Mouse (Mus musculus) CH12.LX (cell line): Measurements from ENCODE around the gene Rab28.

Experiments used
- CHD1 ChIP-seq: IDR thresholded peaks from 2 replicates; pipeline ENCODE4 v1.6.1; 2012; ENCODE audit warnings: low read depth, low read length, improper control_type of control experiment, inconsistent platforms
- CTCF ChIP-seq, 2 experiments: IDR thresholded peaks in 1 of 2; conservative IDR thresholded peaks in 1 of 2; 2 replicates each; pipeline ENCODE4 v1.5.1; 2011 to 2012; ENCODE audit warnings: low read depth in 2 of 2, low read length in 2 of 2, improper control_type of control experiment in 1 of 2, inconsistent platforms in 1 of 2, mild to moderate bottlenecking in 1 of 2, moderate library complexity in 1 of 2
- EP300 ChIP-seq: IDR thresholded peaks from 2 replicates; pipeline ENCODE4 v1.6.1; 2011; ENCODE audit warnings: low read length, improper control_type of control experiment
- HCFC1 ChIP-seq: IDR thresholded peaks from 2 replicates; pipeline ENCODE4 v1.6.1; 2012; ENCODE audit warnings: low read depth, mild to moderate bottlenecking, inconsistent platforms, low read length, improper control_type of control experiment
- JUND ChIP-seq: conservative IDR thresholded peaks from 2 replicates; pipeline ENCODE4 v1.6.1; 2011; ENCODE audit warnings: low read depth, low read length, improper control_type of control experiment
- KAT2A ChIP-seq: IDR thresholded peaks from 2 replicates; pipeline ENCODE4 v1.6.1; 2012; ENCODE audit warnings: low read length, improper control_type of control experiment, inconsistent platforms; ENCODE audit not compliant: insufficient replicate concordance
- MYC ChIP-seq: IDR thresholded peaks from 2 replicates; pipeline ENCODE4 v1.6.1; 2011; ENCODE audit warnings: low read depth, mild to moderate bottlenecking, improper control_type of control experiment, low read length
- TCF12 ChIP-seq: IDR thresholded peaks from 2 replicates; pipeline ENCODE4 v1.6.1; 2014; ENCODE audit warnings: low read depth, mild to moderate bottlenecking, inconsistent platforms, low read length, improper control_type of control experiment

- TF ChIP-seq CTCF (conservative IDR thresholded peaks at IDR 0.05 in 1 of 2, IDR thresholded peaks at IDR 0.05 in 1 of 2; ENCODE audit: low read depth in 2 of 2, low read length in 2 of 2) (no peak), MYC (no peak), CHD1 (no peak), EP300 (no peak), JUND (no peak), HCFC1 (no peak), KAT2A (no peak), TCF12 (no peak)
Measured at GRCm38 (mm10) chr5:41744898-41745780, 37.2 kb upstream of the Rab28 start.
